Mouse (Mus musculus) thymus, adult 2 months (tissue): ENCODE measurements around the gene Gna11.
A peak's percentile ranks its signal among the peaks of the same experiment; 100 is the strongest.

ENCODE experiments used
- CTCF ChIP-seq: fragments of 200-500 bp; IDR thresholded peaks from 2 replicates; pipeline ENCODE4 v1.5.1; 2012; ENCODE audit warnings: mild to moderate bottlenecking, control low read depth, low read length, moderate library complexity, borderline replicate concordance; ENCODE audit not compliant: control insufficient read depth, poor library complexity, insufficient read depth; ENCODE audit errors: extremely low read depth
- POLR2A ChIP-seq: fragments of 200-500 bp; IDR thresholded peaks from 2 replicates; pipeline ENCODE4 v1.6.1; 2012; ENCODE audit warnings: mild to moderate bottlenecking, low read length, control low read depth, moderate library complexity; ENCODE audit not compliant: control insufficient read depth, poor library complexity, insufficient read depth; ENCODE audit errors: extremely low read depth

GRCm38 (mm10) chr10:81551597-81552102 is 6.7 kb upstream of the Gna11 start:
- peak; percentile 99 for TF ChIP-seq CTCF
- TF ChIP-seq POLR2A, result 0 out of 2 replicates have a peak, but pooled peaks have one; percentile 22
